Mouse (Mus musculus) layer of hippocampus, postnatal 10 days (tissue): ENCODE results near the gene Csmd2. TPM values are rescaled to one million over a fixed set of nuclear protein-coding genes. Genes with fewer than 3 reads are reported as not detected.

Experiments
- DNase-seq, 2 experiments: peaks; one replicate each; pipeline ENCODE4 v3.0.0; 2021; ENCODE audit warnings: low spot score in 2 of 2
- total RNA-seq, 2 experiments: library from RNA; stranded (reverse); gene quantifications; 2 replicates each; pipeline ENCODE4 v1.2.3; 2021

Csmd2 gene
- total RNA-seq, 2 experiments from 2014 or later, result 44.4 to 51.1 TPM

DNA sequence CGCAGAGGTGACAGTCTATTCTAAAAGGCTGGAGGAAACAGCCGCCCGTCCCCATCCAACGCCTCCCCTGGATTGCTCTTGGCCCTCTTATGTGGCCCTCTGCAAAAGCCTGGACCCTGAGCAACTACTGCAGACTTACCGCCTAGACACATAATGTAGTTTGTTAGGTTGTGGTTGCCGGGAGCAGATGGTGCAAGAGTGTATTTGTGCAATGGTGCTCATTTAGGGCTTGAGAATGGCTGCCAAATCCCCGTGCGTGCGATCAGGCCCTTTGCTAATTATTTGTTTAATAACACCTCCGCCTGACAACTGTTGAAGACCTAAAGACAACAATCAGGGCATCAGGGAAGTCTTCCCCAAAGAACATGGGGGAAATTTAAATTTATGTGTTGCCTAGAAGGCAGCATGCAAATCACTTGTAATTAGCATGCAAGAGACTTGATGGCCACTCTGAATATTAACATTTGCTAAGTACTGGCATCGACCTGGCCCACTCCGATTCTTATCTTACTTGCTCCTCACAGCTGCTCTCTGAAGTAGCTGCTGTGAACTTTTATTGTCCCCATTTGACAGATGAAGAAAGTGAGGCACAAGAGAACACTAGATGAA is 147.5 kb downstream of the Csmd2 start:
- DNase-seq, result peak in 1 of 2 experiments; percentile 48

DNA sequence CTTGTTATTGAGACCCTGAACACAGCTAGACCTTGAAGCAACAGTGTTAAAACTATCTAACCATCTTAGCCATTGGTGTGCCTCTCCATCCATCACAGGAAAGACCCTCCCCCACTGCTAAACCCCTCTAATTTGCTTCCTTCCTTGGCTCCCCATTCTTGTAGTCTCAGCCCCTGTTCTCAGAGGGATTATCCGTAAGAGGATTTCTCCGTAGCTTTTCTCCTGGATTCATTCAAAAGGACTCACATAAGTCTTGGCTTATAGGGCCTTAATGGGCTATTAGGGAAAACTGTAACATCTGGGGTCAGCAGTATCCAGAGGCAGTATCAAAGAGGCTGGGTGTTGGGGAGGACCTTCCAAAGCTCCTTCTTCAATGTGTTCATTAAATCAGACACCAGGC is 152.3 kb downstream of the Csmd2 start:
- no peak for DNase-seq

DNA sequence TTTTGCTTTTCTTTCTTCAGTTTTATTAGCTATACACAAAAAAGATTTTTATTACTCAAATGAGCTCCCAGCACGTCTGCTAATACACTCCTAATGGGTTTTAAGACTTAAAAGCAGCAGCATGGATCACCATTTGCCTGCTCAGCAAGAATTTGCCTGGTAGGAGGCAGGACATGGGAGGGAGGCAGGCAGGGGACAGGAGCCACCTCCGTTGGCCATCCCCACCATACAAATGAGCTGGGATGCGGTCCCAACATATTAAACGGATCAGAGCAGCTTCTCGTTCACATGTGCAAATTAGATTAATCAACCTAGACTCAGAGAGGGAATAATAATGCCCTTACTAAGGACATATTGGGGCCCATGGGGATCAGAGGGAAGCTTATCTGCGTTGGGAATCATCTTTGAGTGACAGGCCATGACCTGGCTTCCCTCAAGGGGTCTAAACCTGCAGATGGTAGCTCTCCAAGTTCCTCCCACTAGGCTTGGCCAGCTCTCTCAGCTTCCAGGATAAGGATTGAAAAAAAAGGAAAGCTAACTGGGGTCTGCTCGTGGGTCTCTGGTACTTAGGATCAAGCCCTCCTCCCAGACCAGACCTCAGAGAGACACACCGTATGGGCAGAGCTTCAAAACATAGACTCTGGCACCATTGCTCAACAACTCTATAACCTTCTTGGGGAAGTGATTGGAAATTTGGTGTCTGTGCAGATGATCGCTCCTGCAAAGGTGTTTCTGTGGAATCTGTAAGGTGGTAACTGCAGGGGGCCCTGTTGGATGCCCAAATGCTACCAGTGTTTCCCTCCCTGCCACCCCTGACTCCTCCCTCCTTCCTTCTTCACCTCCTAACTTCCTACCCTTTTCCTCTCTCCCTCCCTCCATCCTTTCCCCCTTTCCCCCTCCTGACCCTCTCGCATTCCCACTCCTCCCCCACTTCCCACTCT is 153.8 kb downstream of the Csmd2 start:
- DNase-seq, result no peak

DNA sequence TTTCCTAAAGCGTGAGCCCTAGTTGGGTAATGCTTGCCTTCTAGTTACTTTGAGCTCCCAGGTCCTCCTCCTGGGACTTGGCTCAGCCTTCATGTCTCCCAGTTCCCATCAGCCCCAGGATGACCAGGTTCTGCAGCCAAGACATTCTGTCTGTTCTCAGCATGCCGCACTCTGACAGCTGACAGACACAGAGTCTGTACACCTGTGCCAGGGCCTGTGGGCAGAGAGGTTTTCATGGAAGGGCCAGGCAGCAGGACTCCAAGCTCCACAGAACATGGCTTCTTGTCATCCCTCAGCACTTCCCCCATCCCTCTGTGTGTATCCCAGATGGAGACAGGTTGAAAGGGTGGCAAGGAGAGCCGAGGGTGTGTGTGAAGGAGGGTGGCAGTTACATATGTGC is 154.6 kb downstream of the Csmd2 start:
- no peak for DNase-seq

DNA sequence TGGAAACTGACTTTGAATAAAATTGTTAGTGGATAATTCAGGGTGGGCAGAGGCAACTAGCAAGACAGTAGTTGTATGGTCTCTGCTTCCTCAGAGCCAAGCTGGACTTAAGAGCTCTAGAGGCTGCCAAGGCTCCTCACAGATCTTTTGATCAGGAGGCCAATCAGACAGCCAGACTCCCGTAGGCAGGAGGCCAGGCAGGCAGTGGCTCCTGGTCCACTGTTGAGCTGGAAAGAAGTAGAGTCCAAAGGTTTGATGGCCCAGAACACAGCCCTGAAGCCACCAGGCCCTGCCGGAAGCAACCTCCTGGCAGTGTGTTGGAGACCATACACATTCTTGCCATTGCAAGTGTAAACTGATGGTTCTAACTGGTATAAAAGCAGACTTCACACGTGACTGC is 155.5 kb downstream of the Csmd2 start:
- no peak for DNase-seq

DNA sequence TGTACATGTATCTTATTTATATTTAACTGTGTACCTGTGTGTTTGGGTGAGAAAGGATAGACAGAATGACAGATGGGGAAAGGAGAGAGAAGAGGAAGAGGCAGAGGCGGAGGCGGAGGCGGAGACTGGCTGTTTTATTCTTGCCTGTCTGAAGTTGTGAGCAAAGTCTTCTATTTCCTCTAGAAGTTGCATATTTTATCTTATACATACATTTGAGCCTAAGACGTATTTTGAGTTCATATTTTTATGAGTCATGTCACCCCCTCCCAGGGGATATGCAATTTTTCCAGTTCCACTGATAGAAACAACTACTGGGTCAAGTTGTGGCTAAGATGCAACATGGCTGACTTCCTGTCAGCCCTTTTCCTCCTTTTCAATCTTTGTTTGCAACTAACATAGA is 161.9 kb downstream of the Csmd2 start:
- DNase-seq, result no peak

DNA sequence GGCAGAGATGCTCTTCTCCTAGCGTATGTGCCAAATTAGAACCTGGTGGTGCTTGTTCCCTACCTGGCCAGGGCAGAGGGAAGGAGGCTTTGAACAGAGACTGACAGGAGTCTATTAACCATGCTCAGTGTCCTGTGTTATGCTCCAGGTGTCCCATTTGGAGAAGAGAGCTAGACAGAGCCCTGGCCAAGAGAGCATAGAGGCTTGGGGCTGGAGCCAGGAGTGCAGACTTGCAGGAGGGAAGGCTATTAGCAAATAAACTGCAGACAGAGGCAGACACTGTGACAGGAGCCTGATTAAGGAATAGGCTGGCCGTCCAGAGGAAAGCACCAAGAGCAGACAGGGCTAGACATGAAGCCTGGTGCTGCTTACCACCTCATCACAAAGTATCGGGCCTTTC is 164.4 kb downstream of the Csmd2 start:
- no peak for DNase-seq

DNA sequence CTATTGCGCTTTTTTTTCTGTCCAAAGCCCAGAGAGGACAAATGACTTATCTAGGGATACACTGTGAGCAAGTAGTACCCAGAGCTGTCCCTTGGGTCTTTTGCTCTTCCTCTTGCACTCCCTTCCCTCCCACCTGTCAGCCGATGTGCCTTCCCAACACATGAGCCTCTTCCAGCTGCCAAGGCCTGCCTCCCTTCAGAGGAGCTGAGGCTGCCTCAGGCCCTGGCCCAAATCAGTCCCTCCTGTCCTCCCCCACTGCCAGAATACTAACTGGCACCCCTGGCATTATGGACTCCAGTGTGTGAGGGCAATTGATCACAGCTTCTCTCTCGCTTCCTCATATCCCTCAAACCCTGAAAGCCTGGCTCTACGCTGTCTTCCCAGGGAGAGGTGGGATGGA is 165.5 kb downstream of the Csmd2 start:
- DNase-seq, result no peak

DNA sequence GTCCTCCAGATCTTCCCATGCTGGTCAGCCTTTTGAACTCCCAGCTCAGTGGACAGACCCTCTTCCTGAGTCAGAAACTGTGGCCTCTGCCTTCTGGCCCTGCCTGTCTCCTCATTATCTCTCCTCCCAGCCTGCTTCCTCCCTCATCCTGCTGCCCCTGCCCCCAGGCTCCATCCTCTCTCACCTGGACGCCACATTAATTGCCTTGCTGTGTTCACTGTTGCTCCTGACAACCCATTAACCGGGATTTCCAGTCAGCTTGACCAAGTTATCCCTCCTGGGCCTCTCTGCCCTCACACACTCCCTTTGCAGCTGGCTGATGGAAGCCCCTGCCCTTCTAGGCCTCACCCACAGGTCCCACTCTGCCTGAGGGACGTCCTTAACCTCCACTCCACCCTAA is 167.6 kb downstream of the Csmd2 start:
- DNase-seq, result no peak

DNA sequence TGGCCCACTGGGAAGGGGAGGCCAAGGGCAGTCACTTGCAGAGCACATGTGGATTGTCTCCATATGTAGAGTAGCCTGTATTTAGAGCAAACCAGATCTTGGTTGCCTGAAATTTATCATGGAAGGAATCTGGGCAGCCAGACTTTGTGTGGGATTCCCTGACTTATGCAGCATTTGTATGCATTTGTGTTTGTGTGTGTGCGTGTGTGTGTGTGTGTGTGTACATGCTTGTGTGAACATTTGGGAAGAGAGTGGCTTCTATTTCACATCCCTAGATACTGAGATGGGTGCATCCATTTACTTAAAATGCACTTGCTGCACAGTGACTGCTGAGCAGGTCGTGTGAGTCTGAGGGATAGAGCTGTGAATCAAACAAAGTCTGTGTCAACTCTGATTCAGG is 173.0 kb downstream of the Csmd2 start:
- DNase-seq, result no peak

DNA sequence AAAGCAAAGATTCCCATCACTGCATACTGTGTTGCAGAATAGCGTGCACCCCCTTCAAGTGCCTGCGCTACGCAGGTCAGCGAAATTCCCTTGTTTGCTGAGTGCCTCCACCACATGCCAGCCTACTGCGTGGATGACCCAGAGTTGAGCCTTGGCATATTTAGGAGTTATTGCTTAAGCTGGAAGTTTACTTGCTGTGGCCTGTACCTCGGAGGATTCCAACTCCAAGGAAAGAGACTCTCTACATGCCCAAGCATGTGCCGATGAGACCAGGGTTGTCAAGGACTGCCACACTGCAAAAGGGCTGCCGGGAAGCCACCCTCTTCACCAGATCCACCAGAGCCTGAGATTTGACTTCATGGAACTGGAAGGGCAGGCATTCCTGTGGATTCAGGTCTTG is 182.5 kb downstream of the Csmd2 start:
- no peak for DNase-seq

DNA sequence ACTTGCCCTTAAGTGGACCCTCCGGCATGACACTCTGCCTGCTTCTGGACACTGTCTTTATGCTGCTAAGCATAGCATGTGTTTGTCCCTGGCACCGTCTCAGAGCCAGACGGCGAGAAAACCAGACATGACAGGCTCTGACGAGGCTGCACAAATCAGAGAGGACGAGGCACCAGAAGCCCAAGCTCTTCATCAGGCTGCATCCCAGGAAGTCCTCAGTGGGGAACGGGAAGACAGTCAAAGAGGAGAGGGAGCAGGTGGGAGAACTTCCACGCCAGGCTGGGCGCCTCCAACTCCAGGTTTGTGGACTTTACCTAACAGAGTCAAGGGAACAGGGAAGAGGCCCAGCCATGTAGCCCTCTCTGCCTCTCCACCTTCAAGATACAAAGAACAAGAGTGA is 183.6 kb downstream of the Csmd2 start:
- DNase-seq, result peak; percentile 34 to 50

DNA sequence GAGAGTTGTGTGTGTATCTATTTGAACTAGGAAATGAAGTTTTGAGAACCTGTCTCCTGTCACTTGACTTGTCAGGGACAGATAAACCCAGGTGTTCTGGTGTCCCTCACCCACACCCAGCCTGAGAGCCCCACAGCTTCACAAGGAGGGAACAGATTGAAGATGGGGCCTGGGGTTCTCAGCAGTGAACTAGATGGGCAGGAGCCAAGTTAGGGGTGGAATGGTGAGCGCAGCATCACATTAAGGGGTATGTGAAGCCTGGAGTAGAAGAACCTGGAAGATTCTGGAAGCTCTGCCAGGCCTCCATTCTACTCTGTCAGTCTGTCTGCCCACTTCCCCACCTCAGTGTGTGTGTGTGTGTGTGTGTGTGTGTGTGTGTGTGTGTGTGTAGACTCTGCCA is 184.0 kb downstream of the Csmd2 start:
- no peak for DNase-seq

DNA sequence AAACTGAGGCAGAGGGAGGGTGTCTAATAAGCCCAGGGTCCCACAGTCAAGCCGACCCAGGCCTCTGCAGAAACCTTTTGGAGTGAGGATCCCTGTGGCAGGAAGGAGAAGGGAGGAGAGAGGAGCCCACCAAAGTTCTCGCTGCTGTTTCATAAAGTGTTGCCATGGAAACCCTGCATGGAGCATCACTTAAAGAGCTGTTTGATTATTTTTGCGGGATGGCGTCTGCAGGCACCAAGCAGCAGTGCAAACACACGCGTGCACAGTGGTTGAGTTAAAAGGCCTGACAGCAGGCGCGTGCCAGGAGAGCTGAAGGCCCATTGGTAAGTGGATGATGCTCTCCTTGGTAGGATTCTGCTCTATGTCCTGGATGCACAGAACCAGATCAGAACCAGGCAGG is 191.3 kb downstream of the Csmd2 start:
- DNase-seq, result peak in 1 of 2 experiments; percentile 19

DNA sequence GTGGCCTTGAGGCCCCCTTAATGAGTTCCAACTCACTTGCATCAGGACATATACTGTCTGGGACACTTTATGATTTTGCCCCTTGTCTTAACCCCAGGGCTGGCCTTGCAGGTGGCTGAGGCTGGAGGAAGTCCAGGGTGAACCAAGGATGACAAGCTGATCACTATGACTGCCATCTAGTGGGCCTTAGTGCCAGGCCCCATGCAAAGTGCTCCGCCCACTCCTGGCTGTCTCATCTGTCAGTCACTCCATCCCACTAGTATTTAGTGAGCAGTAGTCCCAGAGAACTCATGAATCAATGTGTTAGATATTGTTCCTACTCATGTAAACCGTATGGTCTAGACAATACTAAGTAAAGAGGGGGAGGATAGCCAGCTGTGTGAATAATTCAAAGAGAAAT is 191.9 kb downstream of the Csmd2 start:
- peak; percentile 40 to 49 for DNase-seq

DNA sequence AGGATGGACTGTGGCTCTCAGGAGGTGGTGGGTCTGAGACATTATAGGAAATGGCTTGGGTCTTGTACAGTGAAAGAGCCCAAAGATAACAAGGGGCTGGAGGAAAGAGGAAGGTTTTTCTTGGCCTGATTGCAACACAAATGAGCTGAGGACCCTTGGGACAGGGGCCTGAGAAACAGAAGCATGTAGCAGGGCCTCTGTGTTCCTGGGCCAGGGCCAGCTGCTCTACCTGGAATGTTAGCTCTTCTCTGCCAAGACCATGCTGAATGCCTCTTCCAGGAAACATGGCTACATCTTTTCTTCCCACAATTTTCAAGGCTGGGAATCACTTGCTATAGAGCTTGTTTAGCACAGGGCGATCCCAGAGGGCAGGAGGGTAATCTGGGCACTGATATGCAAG is 197.1 kb downstream of the Csmd2 start:
- no peak for DNase-seq

DNA sequence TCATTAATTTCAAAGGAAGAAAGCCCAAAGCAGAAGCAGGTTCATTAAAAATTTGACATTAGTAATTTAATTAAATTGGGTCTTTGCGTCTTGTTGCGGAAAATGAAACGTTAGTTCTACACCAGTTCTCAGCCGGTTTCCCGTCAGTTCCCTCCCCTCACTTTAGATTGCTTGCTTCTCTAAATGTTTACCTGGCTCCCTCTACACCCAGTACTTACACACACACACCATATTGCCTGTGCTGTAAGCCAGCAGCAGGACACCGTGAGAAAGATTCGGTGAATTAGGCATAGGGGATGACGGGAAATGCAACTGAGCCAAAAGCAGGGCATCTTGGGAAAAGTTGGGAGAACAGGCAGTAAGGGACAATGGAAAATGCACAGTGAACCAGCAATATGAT is 206.8 kb downstream of the Csmd2 start:
- no peak for DNase-seq

DNA sequence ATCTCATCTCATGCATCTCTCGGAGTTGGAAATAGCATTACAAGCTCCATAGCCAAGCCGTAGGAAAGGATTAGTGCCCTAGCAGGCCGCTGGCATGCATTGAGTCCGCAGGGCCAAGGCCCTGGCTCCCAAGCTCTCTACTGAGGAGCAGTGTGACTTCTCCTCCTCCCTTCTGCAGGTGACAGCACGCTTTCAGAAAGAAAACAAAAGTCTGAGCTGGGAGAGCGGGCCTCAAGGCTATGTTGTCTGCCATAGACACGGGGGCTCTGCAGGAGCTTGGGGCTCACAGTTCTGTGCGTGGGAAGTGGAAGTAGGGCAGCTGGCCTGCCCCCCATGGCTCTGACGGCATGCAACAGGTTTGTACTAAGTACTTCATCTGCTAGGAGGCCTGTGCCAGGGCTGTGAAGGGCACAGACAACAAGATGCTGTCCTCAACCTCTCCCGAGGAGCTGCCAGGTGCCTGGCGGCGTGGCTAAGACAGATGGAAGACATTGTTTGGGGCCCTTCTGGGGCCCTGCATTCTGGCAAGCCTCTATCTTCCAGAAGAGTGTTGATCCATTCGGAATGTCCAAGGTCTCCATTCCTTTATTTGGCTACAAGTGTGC is 230.4 kb downstream of the Csmd2 start:
- DNase-seq, result peak; percentile 25 to 35

DNA sequence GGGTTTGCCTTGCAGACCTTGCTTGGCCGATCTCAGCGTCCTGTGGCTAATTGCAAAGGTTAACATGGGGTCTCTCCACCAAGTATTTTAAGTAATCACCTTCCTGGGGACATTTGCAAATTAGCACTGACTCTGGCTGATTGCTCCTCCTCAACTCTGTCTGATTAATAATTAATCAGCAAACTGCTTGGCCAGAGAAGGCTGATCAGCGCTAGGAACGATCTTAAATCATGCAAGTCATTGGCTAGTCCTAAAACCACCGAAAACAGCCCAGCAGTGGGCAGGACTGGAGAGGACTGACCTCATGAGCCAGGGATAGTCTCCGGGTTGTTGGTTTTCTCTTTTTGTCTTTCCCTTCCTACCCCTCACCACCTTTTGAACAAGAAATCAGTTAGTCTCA is 236.8 kb downstream of the Csmd2 start:
- DNase-seq, result no peak

DNA sequence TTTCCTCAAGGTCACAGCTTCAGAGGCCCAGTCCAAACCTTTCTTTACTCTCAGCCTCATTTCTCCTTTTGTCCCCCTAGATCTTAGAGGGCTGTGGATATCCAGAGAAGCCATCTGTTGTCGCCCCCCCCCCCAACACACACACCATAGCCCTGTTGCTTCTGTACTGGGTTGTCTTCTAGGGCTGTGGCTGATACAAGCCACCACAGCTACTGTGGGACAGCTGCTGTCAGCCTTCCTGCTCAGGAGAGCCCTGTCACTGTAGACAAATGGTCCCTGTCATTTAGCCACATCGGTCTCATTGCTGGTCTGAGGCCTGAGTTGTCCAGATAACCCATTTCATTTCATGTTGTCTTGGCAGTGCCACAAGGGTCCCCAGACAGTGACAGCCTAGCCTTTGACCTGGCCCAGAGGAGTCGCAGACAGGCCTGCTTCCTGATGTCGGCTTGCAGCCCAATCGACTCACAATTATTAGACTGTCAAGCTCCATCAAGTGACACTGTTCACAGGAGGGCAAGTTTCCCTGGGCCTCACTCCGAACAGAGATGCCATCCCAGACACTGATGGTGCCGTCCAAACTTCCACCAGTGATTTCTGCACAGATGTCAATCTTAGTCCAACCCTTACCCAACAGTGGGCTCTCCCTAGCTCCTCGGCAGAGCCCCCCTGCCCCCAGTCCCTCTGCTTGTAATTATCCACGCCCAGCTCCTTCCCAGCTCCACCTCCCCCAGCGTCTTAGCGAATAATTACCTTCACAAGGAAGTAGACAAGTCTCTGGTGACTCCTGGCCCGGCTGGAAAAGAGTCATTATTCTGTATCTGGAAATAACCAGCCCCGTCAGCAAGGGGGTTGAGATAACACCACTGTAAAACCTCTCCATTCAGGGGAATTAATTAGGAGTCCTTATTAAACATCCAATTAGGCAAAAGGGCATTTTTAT is 240.0 kb downstream of the Csmd2 start:
- no peak for DNase-seq

DNA sequence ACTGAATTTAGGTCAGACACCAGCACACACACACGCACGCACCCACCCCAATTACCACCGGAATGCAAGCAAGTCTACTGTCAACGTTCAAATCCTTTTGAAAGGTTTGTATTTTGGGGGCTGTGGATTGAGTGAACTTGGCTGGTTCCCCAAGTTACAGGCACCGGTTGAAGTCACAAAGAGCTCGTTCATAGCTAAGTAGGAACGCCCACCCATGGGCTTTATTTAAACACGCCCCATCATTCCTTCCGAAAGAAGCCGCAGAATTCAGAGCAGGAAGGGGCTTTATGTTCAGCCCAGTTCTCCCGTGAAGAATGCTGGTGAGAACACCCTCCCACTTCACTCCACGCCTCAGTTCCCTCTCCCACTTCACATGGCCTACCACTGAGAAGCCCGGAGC is 245.8 kb downstream of the Csmd2 start:
- no peak for DNase-seq
